Mouse (Mus musculus) stomach, postnatal 0 days (tissue): ENCODE results near the gene Tgfbr2.

Experiments
- CTCF ChIP-seq: IDR thresholded peaks from 2 replicates; pipeline ENCODE4 v1.5.1; 2016; ENCODE audit warnings: antibody characterized with exemption, low read depth, mild to moderate bottlenecking, moderate library complexity
- EP300 ChIP-seq: optimal IDR thresholded peaks from 2 replicates; pipeline ENCODE3; 2016; ENCODE audit warnings: antibody characterized with exemption

GRCm38 (mm10) chr9:116188952-116189666 is 13.9 kb upstream of the Tgfbr2 start:
- TF ChIP-seq CTCF (no peak), EP300 (no peak)
